Mouse (Mus musculus) ES-E14 (cell line): ENCODE results near the gene Iqschfp.

Experiments
- CHD2 ChIP-seq: IDR thresholded peaks from 2 replicates; pipeline ENCODE4 v1.6.1; 2014; ENCODE audit warnings: mild to moderate bottlenecking, low read depth, low read length, inconsistent platforms
- HCFC1 ChIP-seq: IDR thresholded peaks from 2 replicates; pipeline ENCODE4 v1.6.1; 2012; ENCODE audit warnings: low read length, inconsistent platforms, borderline replicate concordance; ENCODE audit not compliant: insufficient read depth
- MAFK ChIP-seq: IDR thresholded peaks from 2 replicates; pipeline ENCODE4 v1.6.1; 2014; ENCODE audit warnings: mild to moderate bottlenecking, low read depth, low read length, inconsistent platforms; ENCODE audit not compliant: insufficient read depth
- ZC3H11A ChIP-seq: IDR thresholded peaks from 2 replicates; pipeline ENCODE4 v1.6.1; 2012; ENCODE audit warnings: low read depth, mild to moderate bottlenecking, inconsistent platforms, low read length, borderline replicate concordance
- ZNF384 ChIP-seq: IDR thresholded peaks from 2 replicates; pipeline ENCODE4 v1.6.1; 2012; ENCODE audit warnings: low read depth, low read length, inconsistent platforms

DNA sequence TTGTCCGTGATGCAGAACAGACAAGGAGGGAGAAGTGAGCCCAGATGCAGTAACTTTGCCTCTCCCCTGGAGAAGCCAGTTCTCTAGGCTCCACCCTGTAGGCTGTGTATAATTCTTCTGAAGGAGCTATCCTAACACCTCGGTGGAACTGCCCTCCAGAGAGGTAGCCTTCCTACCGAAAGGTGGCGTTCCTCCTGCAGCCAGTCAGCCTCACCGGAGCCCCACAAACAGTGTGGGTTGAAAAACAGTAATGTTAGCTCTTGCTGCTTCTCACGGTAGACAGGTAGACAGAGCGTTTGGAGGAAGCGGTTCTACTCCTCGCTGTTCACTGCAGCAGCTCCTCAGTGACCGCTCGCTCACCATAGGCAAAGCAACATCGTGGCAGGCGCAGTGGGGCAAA, 689.6 kb downstream of the Iqschfp start:
- TF ChIP-seq ZC3H11A (no peak), HCFC1 (no peak), CHD2 (no peak), ZNF384 (no peak), MAFK (no peak)
